Mouse (Mus musculus): Measurements from ENCODE around the gene 1700034I23Rik. TPM values are rescaled to one million over a fixed set of nuclear protein-coding genes. Genes with fewer than 3 reads are reported as not detected.

The 1700034I23Rik gene
- 0.19 and 0.28 TPM in 2 replicates for polyA plus RNA-seq (2015; fragmentation: Nextera tagmentation; extraction: Ambion mirVana)

DNA sequence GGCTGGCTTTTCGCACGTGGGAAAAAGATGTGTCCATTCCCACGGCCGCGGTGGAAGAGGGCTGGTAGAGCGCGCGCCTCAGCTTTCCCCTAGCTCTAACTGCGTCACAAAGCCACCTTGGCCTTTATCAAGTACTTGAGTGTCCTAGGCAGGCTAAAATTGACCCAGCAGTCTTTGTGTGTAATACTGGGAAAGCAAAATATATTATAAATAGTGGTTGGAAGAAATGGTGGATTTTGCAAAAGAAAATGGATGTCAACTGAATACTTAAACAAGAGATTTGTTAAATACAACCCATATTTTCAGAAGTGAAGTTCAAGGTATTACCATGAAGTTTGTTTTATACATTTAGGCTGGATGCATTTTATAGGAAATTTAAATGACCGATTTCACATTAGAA, at the start of gene 1700034I23Rik:
1700034I23Rik (minus strand) TSS at position 101 of the 400 bp plus-strand sequence.

DNA sequence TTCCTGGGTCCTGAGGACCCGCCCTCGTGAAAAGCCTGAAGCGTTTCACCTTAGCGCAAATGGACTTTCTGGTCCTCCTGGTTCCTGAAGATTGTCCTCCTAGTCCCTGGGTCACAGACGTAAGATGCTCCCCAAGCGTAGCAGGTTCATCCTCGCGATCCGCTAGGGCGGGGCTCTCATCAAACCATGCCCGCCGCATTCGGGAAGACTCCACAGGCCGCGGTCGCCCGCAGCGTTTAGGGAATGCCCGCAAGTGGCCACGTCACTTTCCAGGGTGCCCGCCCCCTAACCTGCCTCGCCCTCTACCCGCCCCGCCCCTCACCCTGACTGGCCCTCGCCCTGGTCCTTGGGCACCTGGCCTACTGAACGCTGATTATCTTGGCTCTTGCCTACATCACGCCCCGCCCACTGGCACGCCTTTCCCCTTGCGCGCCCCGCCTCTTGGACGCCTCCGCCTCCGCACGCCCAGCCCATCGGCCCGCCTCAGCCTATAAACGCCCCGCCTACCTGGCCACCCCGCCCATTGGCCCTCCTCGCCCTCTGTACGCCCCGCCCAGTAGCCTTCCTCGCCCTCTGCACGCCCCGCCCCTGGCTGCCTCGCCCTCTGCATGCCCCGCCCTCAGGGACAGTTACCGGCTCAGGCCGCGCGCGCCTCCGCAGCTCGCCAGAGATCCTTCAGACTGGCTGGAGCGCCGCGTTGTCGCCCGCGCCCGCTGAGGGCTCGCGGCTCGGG, 47.0 kb upstream of the 1700034I23Rik start, which contains the start of gene Larp1b:
Larp1b (plus strand) TSS at position 659 of the 733 bp plus-strand sequence.

Other genes with a start within 250 kb of the 1700034I23Rik start
- gene Slc25a31, start 193.7 kb downstream of the 1700034I23Rik start, polyA plus RNA-seq (2015; fragmentation: Nextera tagmentation; extraction: Ambion mirVana): 0.18 and 0.39 TPM in 2 replicates
- gene Hspa4l, start 158.0 kb downstream of the 1700034I23Rik start, polyA plus RNA-seq (2015; fragmentation: Nextera tagmentation; extraction: Ambion mirVana): 53.9 and 61.7 TPM in 2 replicates
- gene Plk4, start 102.5 kb downstream of the 1700034I23Rik start, polyA plus RNA-seq (2015; fragmentation: Nextera tagmentation; extraction: Ambion mirVana): 11.9 and 12.4 TPM in 2 replicates
- 7.9 and 8.1 TPM in 2 replicates for gene Mfsd8, start 55.7 kb downstream of the 1700034I23Rik start, polyA plus RNA-seq (2015; fragmentation: Nextera tagmentation; extraction: Ambion mirVana)
- 9.8 and 16.0 TPM in 2 replicates for gene Abhd18, start 55.6 kb downstream of the 1700034I23Rik start, polyA plus RNA-seq (2015; fragmentation: Nextera tagmentation; extraction: Ambion mirVana)
- gene Larp1b, start 47.3 kb upstream of the 1700034I23Rik start, polyA plus RNA-seq (2015; fragmentation: Nextera tagmentation; extraction: Ambion mirVana): 6.4 and 6.5 TPM in 2 replicates
- gene Pgrmc2, start 180.5 kb upstream of the 1700034I23Rik start, polyA plus RNA-seq (2015; fragmentation: Nextera tagmentation; extraction: Ambion mirVana): 31.5 and 34.3 TPM in 2 replicates

Data from neural tube, postnatal 0 days (tissue).